Mouse (Mus musculus): ENCODE data around the gene Hipk2.
A peak's percentile ranks its signal among the peaks of the same experiment; 100 is the strongest.

The Hipk2 gene

GRCm38 (mm10) chr6:38826857-38827256 is 49.1 kb downstream of the Hipk2 start:
- no peak for DNase-seq

GRCm38 (mm10) chr6:38825886-38826285 is 50.1 kb downstream of the Hipk2 start:
- no peak for DNase-seq

GRCm38 (mm10) chr6:38823827-38824226 is 52.1 kb downstream of the Hipk2 start:
- DNase-seq: no peak

GRCm38 (mm10) chr6:38823164-38823563 is 52.8 kb downstream of the Hipk2 start:
- no peak for DNase-seq

- DNase-seq: no peak
These were observed 54.3 kb downstream of the Hipk2 start for GRCm38 (mm10) chr6:38821686-38822085.

GRCm38 (mm10) chr6:38820862-38821261 is 55.1 kb downstream of the Hipk2 start:
- no peak for DNase-seq

GRCm38 (mm10) chr6:38816216-38816615 is 59.7 kb downstream of the Hipk2 start:
- DNase-seq: peak in 1 of 2 experiments; percentile 57

GRCm38 (mm10) chr6:38815582-38815981 is 60.4 kb downstream of the Hipk2 start:
- DNase-seq: no peak

- no peak for DNase-seq
These were observed 61.3 kb downstream of the Hipk2 start for GRCm38 (mm10) chr6:38814690-38815089.

- no peak for DNase-seq
These were observed 64.4 kb downstream of the Hipk2 start for GRCm38 (mm10) chr6:38811459-38812145.

GRCm38 (mm10) chr6:38810121-38810475 is 65.9 kb downstream of the Hipk2 start:
- no peak for DNase-seq

GRCm38 (mm10) chr6:38809396-38810120 is 66.4 kb downstream of the Hipk2 start:
- DNase-seq: peak in 1 of 2 experiments; percentile 44

- DNase-seq: no peak
These were observed 67.6 kb downstream of the Hipk2 start for GRCm38 (mm10) chr6:38808317-38808716.

- no peak for DNase-seq
These were observed 69.0 kb downstream of the Hipk2 start for GRCm38 (mm10) chr6:38806963-38807445.

GRCm38 (mm10) chr6:38805612-38806011 is 70.4 kb downstream of the Hipk2 start:
- no peak for DNase-seq

GRCm38 (mm10) chr6:38801252-38801651 is 74.7 kb downstream of the Hipk2 start:
- DNase-seq: no peak

- DNase-seq: no peak
These were observed 78.4 kb downstream of the Hipk2 start for GRCm38 (mm10) chr6:38797548-38797947.

- DNase-seq: no peak
These were observed 79.0 kb downstream of the Hipk2 start for GRCm38 (mm10) chr6:38796993-38797392.

GRCm38 (mm10) chr6:38796388-38796787 is 79.6 kb downstream of the Hipk2 start:
- no peak for DNase-seq

- no peak for DNase-seq
These were observed 80.7 kb downstream of the Hipk2 start for GRCm38 (mm10) chr6:38795096-38795816.

GRCm38 (mm10) chr6:38792966-38793365 is 83.0 kb downstream of the Hipk2 start:
- DNase-seq: no peak

GRCm38 (mm10) chr6:38789221-38789810 is 86.6 kb downstream of the Hipk2 start:
- no peak for DNase-seq

- no peak for DNase-seq
These were observed 88.0 kb downstream of the Hipk2 start for GRCm38 (mm10) chr6:38787811-38788509.
